Mouse (Mus musculus) brown adipose tissue, adult 24 weeks (tissue): ENCODE data around the gene Abhd10. TPM values are rescaled to one million over a fixed set of nuclear protein-coding genes. Genes with fewer than 3 reads are reported as not detected.

Source experiments
- H3K27ac ChIP-seq: fragments of 200-500 bp; replicated peaks from 2 replicates; pipeline ENCODE4 v1.5.1; 2012; ENCODE audit warnings: low read depth, mild to moderate bottlenecking, low read length
- H3K4me1 ChIP-seq: fragments of 200-500 bp; 2 replicates; pipeline ENCODE4 v1.6.1; 2012; ENCODE audit warnings: low read length, mixed read lengths; ENCODE audit not compliant: control insufficient read depth, insufficient read depth, insufficient read length
- H3K4me3 ChIP-seq: fragments of 200-500 bp; 2 replicates; pipeline ENCODE4 v1.5.1; 2012; ENCODE audit warnings: low read depth, mild to moderate bottlenecking, low read length, moderate library complexity; ENCODE audit not compliant: insufficient read depth
- polyA plus RNA-seq: library from polyadenylated mRNA; stranded (reverse); fragments of >200 nt; gene quantifications from 2 replicates; pipeline ENCODE4 v1.2.4, GENCODE M21; 2012; ENCODE audit not compliant: missing spikeins, insufficient read depth, insufficient read length

The Abhd10 gene
- 9.8 and 18.2 TPM in 2 replicates for polyA plus RNA-seq

GRCm38 (mm10) chr16:45742615-45743476, at the start of gene Abhd10:
Abhd10 (minus strand) TSS chr16:45742955.
- Histone ChIP-seq H3K4me1 (peaks cover 4% of the 10 kb centered on the region), H3K27ac (peak within 1 kb of the TSS; percentile 98), H3K4me3 (peak within 1 kb of the TSS; percentile 100)

- Histone ChIP-seq H3K4me3 (no peak overlapping the region), H3K27ac (no peak overlapping the region), H3K4me1 (peaks cover 4% of the 10 kb centered on the region; the same call in 1 of the 2 replicates)
Measured at GRCm38 (mm10) chr16:45791286-45791685, 48.5 kb upstream of the Abhd10 start.

GRCm38 (mm10) chr16:45789311-45789710, 46.6 kb upstream of the Abhd10 start:
- no peak overlapping the region for H3K4me3 ChIP-seq
- H3K27ac ChIP-seq: no peak overlapping the region
- H3K4me1 ChIP-seq: 0 out of 2 replicates have a peak, but pooled peaks cover 4% of the 10 kb centered on the region

- no peak overlapping the region for H3K27ac ChIP-seq
Measured at GRCm38 (mm10) chr16:45787650-45788049, 44.9 kb upstream of the Abhd10 start.

GRCm38 (mm10) chr16:45786639-45787038, 43.9 kb upstream of the Abhd10 start:
- peak overlapping the region; percentile 55 for H3K27ac ChIP-seq
- 0 out of 2 replicates have a peak, but pooled peaks cover 4% of the 10 kb centered on the region for H3K4me1 ChIP-seq
- no peak overlapping the region for H3K4me3 ChIP-seq

More at GRCm38 (mm10) chr16:45787650-45788049, 44.9 kb upstream of the Abhd10 start:
- no peak overlapping the region for H3K4me3 ChIP-seq
- H3K4me1 ChIP-seq: 0 out of 2 replicates have a peak, but pooled peaks cover 4% of the 10 kb centered on the region

- no peak overlapping the region; the same call in 1 of the 2 replicates for H3K27ac ChIP-seq
Measured at GRCm38 (mm10) chr16:45780001-45780400, 37.2 kb upstream of the Abhd10 start.

GRCm38 (mm10) chr16:45774813-45775212, 32.1 kb upstream of the Abhd10 start:
- no peaks in the 10 kb centered on the region for H3K4me1 ChIP-seq
- H3K27ac ChIP-seq: no peak overlapping the region
- no peak overlapping the region for H3K4me3 ChIP-seq

More at GRCm38 (mm10) chr16:45780001-45780400, 37.2 kb upstream of the Abhd10 start:
- peaks cover 4% of the 10 kb centered on the region; the same call in 1 of the 2 replicates for H3K4me1 ChIP-seq
- H3K4me3 ChIP-seq: no peak overlapping the region

- no peak overlapping the region for H3K27ac ChIP-seq
- H3K4me1 ChIP-seq: no peaks in the 10 kb centered on the region
- no peak overlapping the region for H3K4me3 ChIP-seq
Measured at GRCm38 (mm10) chr16:45770914-45771313, 28.2 kb upstream of the Abhd10 start.

- Histone ChIP-seq H3K4me3 (no peak overlapping the region), H3K4me1 (0 out of 2 replicates have a peak, but pooled peaks cover 3% of the 10 kb centered on the region), H3K27ac (peak overlapping the region; percentile 53)
Measured at GRCm38 (mm10) chr16:45767853-45768640, 25.3 kb upstream of the Abhd10 start.

- Histone ChIP-seq H3K4me1 (0 out of 2 replicates have a peak, but pooled peaks cover 3% of the 10 kb centered on the region), H3K4me3 (no peak overlapping the region), H3K27ac (no peak overlapping the region)
Measured at GRCm38 (mm10) chr16:45767434-45767833, 24.7 kb upstream of the Abhd10 start.

GRCm38 (mm10) chr16:45765801-45766494, 23.2 kb upstream of the Abhd10 start:
- Histone ChIP-seq H3K4me3 (no peak overlapping the region), H3K4me1 (0 out of 2 replicates have a peak, but pooled peaks cover 3% of the 10 kb centered on the region)

GRCm38 (mm10) chr16:45765102-45765501, 22.3 kb upstream of the Abhd10 start:
- Histone ChIP-seq H3K4me3 (no peak overlapping the region), H3K4me1 (0 out of 2 replicates have a peak, but pooled peaks cover 3% of the 10 kb centered on the region), H3K27ac (no peak overlapping the region)

More at GRCm38 (mm10) chr16:45765801-45766494, 23.2 kb upstream of the Abhd10 start:
- no peak overlapping the region for H3K27ac ChIP-seq

GRCm38 (mm10) chr16:45762859-45763505, 20.2 kb upstream of the Abhd10 start:
- no peak overlapping the region for H3K27ac ChIP-seq
- H3K4me3 ChIP-seq: no peak overlapping the region
- peaks cover 4% of the 10 kb centered on the region; the same call in 1 of the 2 replicates for H3K4me1 ChIP-seq

- Histone ChIP-seq H3K27ac (no peak overlapping the region), H3K4me3 (no peak overlapping the region), H3K4me1 (peaks cover 4% of the 10 kb centered on the region; the same call in 1 of the 2 replicates)
Measured at GRCm38 (mm10) chr16:45761425-45761824, 18.7 kb upstream of the Abhd10 start.
